Mouse (Mus musculus): ENCODE results near the gene Gm10974.

Gene Gm10974

GRCm38 (mm10) chr7:66359044-66359443 is 6.7 kb upstream of the Gm10974 start:
- DNase-seq (ENCODE audit: low spot score): no peak

GRCm38 (mm10) chr7:66364491-66364890 is 1.2 kb upstream of the Gm10974 start:
- DNase-seq (ENCODE audit: low spot score): no peak

- DNase-seq (ENCODE audit: low spot score): no peak
Observed at GRCm38 (mm10) chr7:66365411-66365810, 294 bp upstream of the Gm10974 start.

GRCm38 (mm10) chr7:66369071-66369933 is 3.6 kb downstream of the Gm10974 start:
- DNase-seq (ENCODE audit: low spot score): no peak

GRCm38 (mm10) chr7:66369934-66370445 is 4.3 kb downstream of the Gm10974 start:
- no peak for DNase-seq (ENCODE audit: low spot score)

GRCm38 (mm10) chr7:66370970-66371369 is 5.3 kb downstream of the Gm10974 start:
- no peak for DNase-seq (ENCODE audit: low spot score)

- no peak for DNase-seq (ENCODE audit: low spot score)
Observed at GRCm38 (mm10) chr7:66373391-66373790, 7.7 kb downstream of the Gm10974 start.

- DNase-seq (ENCODE audit: low spot score): no peak
Observed at GRCm38 (mm10) chr7:66375736-66376135, 10.0 kb downstream of the Gm10974 start.

GRCm38 (mm10) chr7:66376560-66376959 is 10.9 kb downstream of the Gm10974 start:
- no peak for DNase-seq (ENCODE audit: low spot score)

GRCm38 (mm10) chr7:66384213-66384612 is 18.5 kb downstream of the Gm10974 start:
- no peak for DNase-seq (ENCODE audit: low spot score)

- no peak for DNase-seq (ENCODE audit: low spot score)
Observed at GRCm38 (mm10) chr7:66384891-66385290, 19.2 kb downstream of the Gm10974 start.

- no peak for DNase-seq (ENCODE audit: low spot score)
Observed at GRCm38 (mm10) chr7:66385826-66386225, 20.1 kb downstream of the Gm10974 start.

- no peak for DNase-seq (ENCODE audit: low spot score)
Observed at GRCm38 (mm10) chr7:66386411-66386810, 20.7 kb downstream of the Gm10974 start.

GRCm38 (mm10) chr7:66387419-66387812 is 21.7 kb downstream of the Gm10974 start:
- no peak for DNase-seq (ENCODE audit: low spot score)

- peak; percentile 80 for DNase-seq (ENCODE audit: low spot score)
Observed at GRCm38 (mm10) chr7:66387813-66388521, 22.3 kb downstream of the Gm10974 start, which contains the start of gene Lrrk1. Lrrk1 (minus strand) TSS chr7:66388350.

GRCm38 (mm10) chr7:66388621-66389532 is 23.2 kb downstream of the Gm10974 start:
- peak; percentile 94 for DNase-seq (ENCODE audit: low spot score)

GRCm38 (mm10) chr7:66397288-66397687 is 31.6 kb downstream of the Gm10974 start:
- no peak for DNase-seq (ENCODE audit: low spot score)

GRCm38 (mm10) chr7:66401605-66402004 is 35.9 kb downstream of the Gm10974 start:
- DNase-seq (ENCODE audit: low spot score): no peak

GRCm38 (mm10) chr7:66402876-66403275 is 37.2 kb downstream of the Gm10974 start:
- DNase-seq (ENCODE audit: low spot score): no peak

GRCm38 (mm10) chr7:66404141-66404540 is 38.4 kb downstream of the Gm10974 start:
- no peak for DNase-seq (ENCODE audit: low spot score)

GRCm38 (mm10) chr7:66404802-66405201 is 39.1 kb downstream of the Gm10974 start:
- no peak for DNase-seq (ENCODE audit: low spot score)

GRCm38 (mm10) chr7:66405541-66405940 is 39.8 kb downstream of the Gm10974 start:
- DNase-seq (ENCODE audit: low spot score): no peak

Data from embryo, embryonic 10 days (tissue).